Mouse (Mus musculus) G1E (cell line): ENCODE results near the gene Atp1b1.

Experiments
- CTCF ChIP-seq: IDR thresholded peaks from 2 replicates; pipeline ENCODE4 v1.5.1; 2012; ENCODE audit warnings: low read depth, low read length, inconsistent platforms, mixed read lengths
- GATA1 ChIP-seq: IDR thresholded peaks from 2 replicates; pipeline ENCODE4 v1.6.1; 2012; ENCODE audit warnings: borderline replicate concordance, low read length, inconsistent platforms, mixed read lengths

GRCm38 (mm10) chr1:164493042-164493705 is 35.0 kb upstream of the Atp1b1 start:
- no peak for TF ChIP-seq GATA1
- TF ChIP-seq CTCF = no peak
